Mouse (Mus musculus): ENCODE results near the gene Spty2d1.
"Not testable (repeated sequence)": the region's sequence is repeated elsewhere in the genome, so short reads cannot be mapped to it uniquely, and the experiment has no call there.

DNA sequence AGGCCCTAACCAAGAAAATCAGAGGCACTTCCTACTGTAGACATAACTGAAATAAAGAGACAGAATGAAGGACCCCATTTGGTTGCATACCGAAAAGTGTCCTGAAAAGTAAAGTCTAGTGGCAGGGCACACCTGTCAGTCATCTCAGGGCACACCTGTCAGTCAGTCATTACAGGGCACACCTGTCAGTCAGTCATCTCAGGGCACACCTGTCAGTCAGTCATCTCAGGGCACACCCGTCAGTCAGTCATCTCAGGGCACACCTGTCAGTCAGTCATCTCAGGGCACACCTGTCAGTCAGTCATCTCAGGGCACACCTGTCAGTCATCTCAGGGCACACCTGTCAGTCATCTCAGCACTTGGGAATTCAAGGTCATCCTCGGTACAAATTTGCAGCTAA is 18.7 kb upstream of the Spty2d1 start:
- not testable (repeated sequence) for TF ChIP-seq POLR2A (IDR thresholded peaks at IDR 0.05; ENCODE audit: low read depth, low read length); CTCF (IDR thresholded peaks at IDR 0.05; ENCODE audit: extremely low read depth, insufficient read length, insufficient replicate concordance, low read depth, low read length)

Measured in small intestine, adult 2 months (tissue).